Mouse (Mus musculus) layer of hippocampus, adult 9-10 months (tissue): Measurements from ENCODE around the gene Sbpl.
"Not testable (repeated sequence)": the region's sequence is repeated elsewhere in the genome, so short reads cannot be mapped to it uniquely, and the experiment has no call there.

Source experiments
- DNase-seq: peaks from one replicate; pipeline ENCODE4 v3.0.0; 2022; ENCODE audit warnings: low spot score

Gene Sbpl

DNA sequence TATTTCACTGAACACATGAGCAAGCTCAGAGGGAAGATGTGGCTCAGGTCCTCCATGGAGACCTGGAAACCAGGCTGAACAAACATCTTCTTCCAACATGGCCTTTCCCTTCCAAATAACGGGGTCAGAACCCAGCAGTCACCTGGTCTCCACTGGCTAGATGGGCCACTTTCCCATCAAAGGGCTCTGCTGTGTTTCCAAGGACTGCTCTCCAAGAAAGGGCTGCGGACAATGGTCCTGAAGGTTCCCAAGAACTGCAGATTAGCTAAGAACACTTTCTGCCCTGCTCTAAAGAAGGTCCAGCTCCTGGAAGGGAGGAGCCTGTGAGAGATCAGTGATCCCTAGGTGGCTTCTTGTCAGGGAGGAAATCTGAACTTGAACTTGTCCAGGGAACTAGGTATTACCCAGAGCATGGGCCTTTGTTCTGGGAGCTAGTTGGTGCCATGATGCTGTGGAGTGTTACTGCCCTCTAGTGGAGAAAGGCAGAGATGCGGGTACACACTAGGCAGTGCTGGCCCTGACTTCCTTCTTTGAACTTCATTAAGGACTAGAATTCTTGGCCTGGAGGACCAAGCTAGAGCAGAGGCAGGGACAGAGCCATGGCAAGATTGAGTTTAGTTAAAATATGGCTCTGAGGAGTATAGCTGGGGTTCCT lies 5.1 kb upstream of the Sbpl start:
- peak; percentile 90 for DNase-seq

GRCm38 (mm10) chr17:23950828-23951227 lies 4.2 kb downstream of the Sbpl start:
- not testable (repeated sequence) for DNase-seq

GRCm38 (mm10) chr17:23949068-23949467 lies 6.0 kb downstream of the Sbpl start:
- DNase-seq = no peak

GRCm38 (mm10) chr17:23947486-23947885 lies 7.6 kb downstream of the Sbpl start:
- DNase-seq = not testable (repeated sequence)

- DNase-seq = no peak
These were observed 13.7 kb downstream of the Sbpl start, which contains the start of gene Sbp for GRCm38 (mm10) chr17:23941372-23941771. TSS of gene Sbp (plus strand) at chr17:23941672.

DNA sequence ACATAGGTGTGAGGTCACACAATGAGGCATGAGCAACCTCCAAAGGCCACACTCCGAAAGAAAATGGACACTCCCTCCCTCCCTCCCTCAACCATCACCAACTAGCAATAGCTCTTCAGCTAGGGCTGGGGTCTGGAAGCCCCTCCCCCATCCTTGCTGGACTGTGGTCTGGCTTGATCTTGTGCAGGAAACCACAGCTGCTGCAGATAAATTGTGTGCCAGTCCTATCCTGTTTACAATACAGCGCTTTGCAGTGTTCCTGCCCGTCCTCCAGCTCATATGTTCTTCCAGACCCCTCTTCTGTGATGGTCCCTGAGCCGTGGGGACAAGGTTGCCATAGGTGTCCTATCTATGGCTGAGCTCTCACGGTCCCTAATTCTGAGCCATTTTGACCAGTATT lies 23.9 kb downstream of the Sbpl start:
- no peak for DNase-seq

DNA sequence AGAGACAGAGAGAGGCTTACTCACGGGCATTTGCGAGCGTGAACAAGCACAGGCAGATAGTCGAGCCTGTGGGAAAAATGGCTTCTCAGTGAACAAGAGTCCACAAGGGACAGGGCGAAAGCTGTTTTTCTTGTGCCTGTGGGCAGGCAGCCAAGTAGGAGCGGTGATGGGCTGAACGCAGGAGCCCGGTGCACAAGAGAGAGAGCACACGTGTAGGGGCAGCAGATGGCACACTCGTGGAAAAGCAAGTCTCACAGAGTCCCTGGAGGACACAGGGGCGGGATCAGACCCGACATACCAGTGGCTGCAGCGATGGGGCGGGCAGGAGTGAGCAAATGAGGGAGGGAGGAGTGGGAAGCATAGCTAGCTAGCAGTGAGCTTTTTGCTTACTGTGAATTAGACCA lies 30.0 kb downstream of the Sbpl start:
- DNase-seq = peak; percentile 17

DNA sequence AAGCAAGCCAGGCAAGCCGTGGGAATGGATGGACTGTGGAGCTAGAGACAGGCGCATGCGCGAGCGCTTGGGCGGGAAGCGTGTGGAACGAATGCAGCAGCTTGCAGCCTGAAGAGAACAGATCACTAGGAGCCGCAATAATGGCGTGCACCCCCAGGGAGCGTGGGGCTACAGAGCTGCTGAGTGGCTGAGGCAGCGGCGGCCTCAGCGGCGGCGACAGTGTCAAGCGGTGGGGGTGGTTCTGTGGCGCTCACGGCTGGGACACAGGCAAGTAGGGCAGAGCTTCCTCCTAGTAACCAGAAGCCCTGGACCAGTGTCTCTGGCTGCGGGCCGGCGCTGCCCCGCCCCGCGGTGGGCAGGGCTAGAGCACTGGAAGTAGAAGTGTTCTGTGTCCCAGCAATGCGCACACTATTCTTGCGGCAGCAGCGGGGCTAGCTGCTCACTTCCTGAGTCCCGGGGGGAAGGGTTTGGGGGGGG lies 30.5 kb downstream of the Sbpl start:
- DNase-seq = peak; percentile 83

- not testable (repeated sequence) for DNase-seq
These were observed 37.9 kb downstream of the Sbpl start, which contains the start of gene Dcpp3 for GRCm38 (mm10) chr17:23917158-23917557. TSS of gene Dcpp3 (plus strand) at chr17:23917458.
